Mouse (Mus musculus) heart, postnatal 14 days (tissue): ENCODE measurements around the gene Gm10642. TPM values are rescaled to one million over a fixed set of nuclear protein-coding genes. Genes with fewer than 3 reads are reported as not detected.

ENCODE experiments used
- total RNA-seq, 2 experiments: library from RNA; stranded (reverse); gene quantifications; 2 replicates each; pipeline ENCODE4 v1.2.3; 2021

Gene Gm10642
- total RNA-seq, 2 experiments from 2014 or later, result 0.45 to 0.56 TPM

Other genes with a start within 250 kb of the Gm10642 start
- 1 to 10 TPM; 6.1 to 9.9 TPM for gene Ccnb2, start 234.7 kb upstream of the Gm10642 start, total RNA-seq
- gene Rnf111, start 152.5 kb upstream of the Gm10642 start, total RNA-seq, result 10 to 100 TPM; 27.5 to 27.8 TPM
- gene Sltm, start 113.5 kb upstream of the Gm10642 start, total RNA-seq, result 10 to 100 TPM; 27.1 to 30.8 TPM
- 10 to 100 TPM; 34.7 to 35.0 TPM for gene Mindy2, start 923 bp downstream of the Gm10642 start, total RNA-seq
- gene Adam10, start 22.7 kb downstream of the Gm10642 start, total RNA-seq, result 10 to 100 TPM; 56.1 to 56.4 TPM